Mouse (Mus musculus) lung, postnatal 4 days (tissue): ENCODE measurements around the gene Npepps.
"Not testable (repeated sequence)": the region's sequence is repeated elsewhere in the genome, so short reads cannot be mapped to it uniquely, and the experiment has no call there.

ENCODE experiments used
- DNase-seq, 2 experiments: peaks; one replicate each; pipeline ENCODE4 v3.0.0; 2021

The Npepps gene

DNA sequence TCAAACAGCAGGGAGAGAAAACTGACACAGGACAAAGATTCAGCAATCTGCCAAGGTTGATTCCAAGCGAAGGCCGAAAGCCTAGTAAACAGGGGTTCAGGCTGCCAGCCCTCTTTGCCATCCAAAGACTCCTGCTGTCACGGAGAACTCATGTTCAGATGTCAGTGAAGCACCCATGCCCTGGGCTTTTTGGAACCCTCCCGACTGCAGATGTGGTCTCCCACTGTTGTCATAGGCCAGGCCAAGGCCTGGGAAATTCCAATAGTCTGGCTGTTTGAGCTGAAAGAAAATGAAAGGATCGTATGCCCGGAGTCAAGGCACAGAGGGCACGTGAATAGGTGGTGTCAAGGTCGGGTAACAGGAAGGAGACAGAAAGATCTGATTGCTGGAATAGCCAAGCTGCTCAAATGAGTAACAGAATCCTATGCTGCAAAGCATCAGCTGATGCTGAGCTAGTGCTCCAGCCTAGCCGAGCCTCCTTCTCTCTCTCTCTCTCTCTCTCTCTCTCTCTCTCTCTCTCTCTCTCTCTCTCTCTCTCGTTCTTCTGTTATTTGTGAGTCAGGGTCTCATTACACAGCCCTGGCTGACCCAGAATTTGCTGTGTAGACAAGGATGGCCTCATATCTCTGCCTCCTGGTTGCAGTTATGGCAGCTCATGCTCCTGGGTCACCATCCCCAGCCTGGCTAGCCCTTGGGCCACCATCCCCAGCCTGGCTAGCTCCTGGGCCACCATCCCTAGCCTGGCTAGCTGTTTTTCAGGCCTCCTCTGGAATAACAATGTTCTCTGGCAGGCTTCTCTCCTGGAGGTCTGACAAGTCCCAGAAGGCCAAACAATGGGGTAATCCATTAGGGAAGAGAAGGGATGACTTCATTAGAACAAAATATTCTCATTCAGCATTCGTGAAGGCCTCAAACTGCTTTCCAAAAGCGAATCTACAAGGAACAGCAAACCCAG, 9.1 kb upstream of the Npepps start:
- no peak for DNase-seq

- no peak for DNase-seq
These were observed 7.2 kb upstream of the Npepps start for GRCm38 (mm10) chr11:97287643-97288042.

- no peak for DNase-seq
These were observed 6.5 kb upstream of the Npepps start for GRCm38 (mm10) chr11:97286973-97287372.

GRCm38 (mm10) chr11:97285852-97286775, 5.7 kb upstream of the Npepps start:
- no peak for DNase-seq

DNA sequence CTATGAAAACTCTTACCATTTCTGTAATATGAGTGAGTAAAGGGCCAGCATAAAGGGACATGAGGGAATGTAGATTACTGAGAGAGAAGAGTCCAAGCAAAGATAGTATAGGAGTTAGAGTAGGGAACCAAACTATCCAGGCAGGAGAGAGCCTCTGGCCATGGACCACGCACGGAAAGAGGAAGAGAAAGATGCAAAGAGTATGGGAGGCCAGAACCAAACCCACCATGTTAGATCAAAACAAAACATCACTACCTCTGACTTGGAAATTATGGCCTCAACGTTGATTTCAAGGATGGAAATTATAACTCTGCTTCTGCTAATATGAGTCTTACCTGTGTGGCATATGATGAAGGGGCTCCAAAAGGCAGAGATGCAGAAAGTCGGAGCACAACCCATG, 4.4 kb upstream of the Npepps start:
- DNase-seq = no peak

GRCm38 (mm10) chr11:97282179-97282578, 1.7 kb upstream of the Npepps start:
- DNase-seq = no peak

DNA sequence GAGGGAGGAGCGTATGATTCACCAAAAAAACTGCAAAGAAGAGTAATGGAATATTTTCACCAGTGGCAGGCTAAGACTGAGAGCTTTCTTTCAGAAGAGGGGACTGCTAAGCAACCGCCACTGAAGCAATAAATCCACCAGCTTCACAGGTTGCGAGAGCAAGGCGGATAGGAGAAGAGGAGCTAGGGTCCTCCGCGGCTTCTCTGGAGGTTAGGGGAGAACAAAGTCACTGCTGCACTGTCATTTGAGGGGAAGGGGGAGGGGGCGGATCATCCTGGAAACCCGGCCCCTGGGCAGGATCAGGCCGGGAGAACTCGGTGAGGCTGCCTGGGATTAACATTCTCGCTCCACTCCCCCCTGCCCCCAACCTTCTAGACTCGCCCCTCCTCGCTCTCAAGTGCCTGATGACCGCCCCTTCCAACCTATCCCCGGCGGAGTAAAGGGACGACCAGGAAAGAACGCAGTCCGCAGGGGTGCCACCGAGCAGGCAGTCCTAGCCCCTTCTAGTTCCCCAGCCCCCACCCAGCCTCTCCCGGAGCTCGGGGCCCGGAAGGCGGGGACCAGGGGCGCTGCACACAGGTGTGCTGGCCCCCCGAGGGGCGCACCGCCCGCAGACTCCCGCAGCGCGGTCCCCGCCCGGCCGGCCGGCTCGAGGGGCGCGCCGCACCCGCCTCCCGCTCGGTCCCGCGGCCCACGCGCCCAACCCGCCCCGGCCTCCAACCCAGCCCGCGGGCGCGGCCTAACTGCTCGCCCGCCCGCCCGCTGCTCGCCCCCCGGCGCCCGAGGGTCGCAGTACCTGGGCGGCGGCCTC, 828 bp downstream of the Npepps start:
- peak; percentile 69 to 77 for DNase-seq

GRCm38 (mm10) chr11:97279040-97279404, 1.4 kb downstream of the Npepps start:
- DNase-seq = peak in 1 of 2 experiments; percentile 7

GRCm38 (mm10) chr11:97278456-97278855, 2.0 kb downstream of the Npepps start:
- no peak for DNase-seq

DNA sequence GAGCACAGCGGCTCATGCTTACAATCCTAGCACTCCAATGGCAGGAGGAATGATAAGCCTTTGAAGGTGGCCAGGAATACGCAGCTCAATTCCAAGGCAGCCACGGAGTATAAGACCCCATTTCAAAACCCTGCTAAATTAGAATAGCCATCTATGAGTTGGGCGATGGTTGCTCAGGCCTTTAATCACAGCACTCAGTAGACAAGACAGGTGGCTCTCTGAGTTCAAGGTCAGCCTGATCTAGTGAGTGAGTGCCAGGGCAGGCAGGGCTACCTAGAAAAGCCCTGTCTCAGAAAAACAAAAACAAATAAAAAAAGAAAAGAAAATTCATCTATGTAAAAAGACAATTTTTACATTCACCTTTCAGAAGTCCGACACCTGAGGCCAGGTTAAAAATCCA, 3.3 kb downstream of the Npepps start:
- no peak for DNase-seq

DNA sequence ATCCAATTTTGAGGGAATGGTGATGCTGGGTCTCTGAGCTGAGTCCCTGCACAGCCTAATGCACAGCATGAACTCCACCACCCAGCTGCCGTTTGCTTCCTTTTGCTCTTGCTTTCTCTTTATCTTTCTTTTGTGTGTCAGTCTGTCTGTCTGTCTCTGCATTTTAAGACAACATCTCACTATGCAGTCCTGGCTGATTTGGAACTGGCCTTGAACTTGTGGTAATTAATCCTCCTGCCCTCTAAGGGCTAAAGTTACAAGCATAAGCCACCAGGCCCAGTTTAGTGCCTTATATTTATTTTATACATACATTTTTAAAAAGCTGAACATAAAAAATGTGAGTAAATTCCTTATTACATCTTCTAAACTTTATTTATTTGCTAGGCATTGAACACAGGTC, 4.4 kb downstream of the Npepps start:
- DNase-seq = no peak

DNA sequence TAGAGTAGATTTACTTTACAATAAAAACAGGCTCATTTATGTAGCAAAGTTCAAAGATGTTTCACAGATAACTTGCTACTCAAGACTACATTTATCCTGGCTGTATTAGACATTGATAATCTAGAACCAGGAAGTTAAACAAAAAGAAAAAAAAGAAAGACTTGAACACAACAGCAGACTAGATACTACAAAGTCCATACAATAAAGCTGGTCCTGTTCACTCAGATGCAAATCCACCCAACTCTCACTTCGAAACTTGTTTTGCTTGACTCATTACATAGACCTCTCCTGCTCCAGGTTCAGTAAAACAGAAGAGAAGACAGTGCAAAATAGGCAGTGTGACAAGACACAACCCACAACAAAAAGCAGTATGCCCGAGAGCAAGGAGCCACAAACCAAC, 5.1 kb downstream of the Npepps start:
- no peak for DNase-seq

DNA sequence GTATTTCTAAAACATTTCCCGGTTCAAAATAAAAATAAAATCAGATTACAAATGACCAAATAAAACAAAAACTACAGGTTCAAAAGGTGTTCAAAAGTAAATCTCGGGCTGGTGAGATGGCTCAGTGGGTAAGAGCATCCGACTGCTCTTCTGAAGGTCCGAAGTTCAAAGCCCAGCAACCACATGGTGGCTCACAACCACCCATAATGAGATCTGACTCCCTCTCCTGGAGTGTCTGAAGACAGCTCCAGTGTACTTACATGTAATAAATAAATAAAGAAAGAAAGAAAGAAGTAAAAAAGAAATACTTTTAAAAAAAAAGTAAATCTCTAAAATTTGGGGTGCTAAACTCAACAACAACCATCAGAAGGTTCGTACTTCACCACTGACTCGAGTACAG, 5.5 kb downstream of the Npepps start:
- DNase-seq = not testable (repeated sequence)

- no peak for DNase-seq
These were observed 6.8 kb downstream of the Npepps start for GRCm38 (mm10) chr11:97273613-97274012.

GRCm38 (mm10) chr11:97272835-97273234, 7.6 kb downstream of the Npepps start:
- no peak for DNase-seq

DNA sequence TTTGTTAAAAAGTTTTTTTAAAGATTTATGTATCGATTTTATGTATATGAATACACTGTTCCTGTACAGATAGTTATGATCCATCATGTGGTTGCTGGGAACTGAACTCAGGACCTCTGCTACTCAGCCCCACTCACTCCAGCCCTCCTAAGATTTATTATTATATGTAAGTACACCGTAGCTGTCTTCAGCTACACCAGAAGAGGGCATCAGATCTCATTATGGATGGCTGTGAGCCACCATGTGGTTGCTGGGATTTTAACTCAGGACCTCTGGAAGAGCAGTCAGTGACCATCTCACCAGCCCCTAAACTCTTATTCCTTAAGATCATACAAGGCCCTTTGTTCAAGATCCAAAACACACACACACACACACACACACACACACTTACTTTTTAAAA, 10.4 kb downstream of the Npepps start:
- DNase-seq = not testable (repeated sequence)

DNA sequence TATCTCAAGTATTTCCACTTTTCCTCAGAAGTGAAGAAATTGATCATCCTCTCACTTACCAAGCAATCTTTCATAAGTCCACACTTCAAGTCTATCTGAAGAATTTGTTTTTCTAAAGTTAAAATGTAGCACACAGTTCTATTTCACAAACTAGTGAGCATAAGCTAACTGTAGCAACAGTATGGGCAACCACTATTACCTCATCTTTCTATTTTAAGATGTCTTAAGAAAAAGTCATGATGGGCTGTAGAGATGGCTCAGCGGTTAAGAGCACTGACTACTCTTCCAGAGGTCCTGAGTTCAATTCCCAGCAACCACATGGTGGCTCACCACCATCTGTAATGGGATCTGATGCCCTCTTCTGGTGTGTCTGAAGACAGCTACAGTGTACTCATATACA, 13.9 kb downstream of the Npepps start:
- not testable (repeated sequence) for DNase-seq

GRCm38 (mm10) chr11:97249649-97250048, 30.8 kb downstream of the Npepps start:
- DNase-seq = not testable (repeated sequence)

DNA sequence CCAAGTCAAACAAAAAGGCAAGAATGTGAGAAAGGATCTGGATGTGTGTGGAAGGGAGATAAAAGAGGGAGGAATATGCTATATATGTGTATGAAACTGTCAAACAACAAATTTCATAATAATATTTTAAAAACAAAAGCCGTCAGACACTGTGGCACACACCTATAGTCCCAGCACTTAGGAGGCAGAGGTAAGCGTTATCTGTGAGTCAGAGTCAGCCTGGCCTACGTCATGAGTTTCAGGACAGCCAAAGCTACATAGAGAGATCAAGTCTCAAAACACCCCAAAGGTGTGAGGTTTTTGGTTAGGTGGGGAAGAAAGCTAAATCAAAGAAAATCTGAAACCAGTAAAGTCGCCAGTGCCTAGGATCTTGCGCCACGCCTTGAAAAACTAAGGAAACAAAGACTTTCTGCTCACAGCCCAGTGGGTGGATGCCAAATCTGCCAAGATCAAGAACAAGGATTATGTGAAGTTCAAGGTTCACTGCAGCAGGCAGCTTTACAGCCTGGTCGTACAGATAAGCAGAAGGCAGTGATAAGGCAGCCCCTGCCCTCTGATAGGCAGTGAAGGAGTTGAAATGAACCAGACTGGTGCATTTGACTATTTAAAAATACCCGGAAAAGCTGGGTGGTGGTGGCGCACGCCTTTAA, 33.8 kb downstream of the Npepps start:
- DNase-seq = no peak

- DNase-seq = no peak
These were observed 39.1 kb downstream of the Npepps start for GRCm38 (mm10) chr11:97241321-97241720.

- DNase-seq = no peak
These were observed 42.5 kb downstream of the Npepps start for GRCm38 (mm10) chr11:97237976-97238375.

GRCm38 (mm10) chr11:97232436-97232835, 48.0 kb downstream of the Npepps start:
- no peak for DNase-seq
